Mouse (Mus musculus): ENCODE results near the gene Lmna. TPM values are rescaled to one million over a fixed set of nuclear protein-coding genes. Genes with fewer than 3 reads are reported as not detected.

Gene Lmna
- total RNA-seq, 2 experiments from 2014 or later = 48.2 to 182 TPM

- ATAC-seq (replicated peaks; ENCODE audit: low FRiP score, poor library complexity, severe bottlenecking) = no peak
Measured at GRCm38 (mm10) chr3:88482336-88482735, 27.4 kb downstream of the Lmna start.

GRCm38 (mm10) chr3:88481372-88482040, 28.2 kb downstream of the Lmna start:
- no peak for ATAC-seq (replicated peaks; ENCODE audit: low FRiP score, poor library complexity, severe bottlenecking)

GRCm38 (mm10) chr3:88480679-88481078, 29.1 kb downstream of the Lmna start:
- ATAC-seq (replicated peaks; ENCODE audit: low FRiP score, poor library complexity, severe bottlenecking) = no peak

- ATAC-seq (replicated peaks; ENCODE audit: low FRiP score, poor library complexity, severe bottlenecking) = no peak
Measured at GRCm38 (mm10) chr3:88479828-88480227, 29.9 kb downstream of the Lmna start.

- no peak for ATAC-seq (replicated peaks; ENCODE audit: low FRiP score, poor library complexity, severe bottlenecking)
Measured at GRCm38 (mm10) chr3:88479163-88479562, 30.6 kb downstream of the Lmna start.

GRCm38 (mm10) chr3:88477735-88478134, 32.0 kb downstream of the Lmna start:
- ATAC-seq (replicated peaks; ENCODE audit: low FRiP score, poor library complexity, severe bottlenecking) = peak; percentile 90

GRCm38 (mm10) chr3:88476403-88476802, 33.4 kb downstream of the Lmna start:
- ATAC-seq (replicated peaks; ENCODE audit: low FRiP score, poor library complexity, severe bottlenecking) = no peak

- ATAC-seq (replicated peaks; ENCODE audit: low FRiP score, poor library complexity, severe bottlenecking) = no peak
Measured at GRCm38 (mm10) chr3:88473571-88473970, 36.2 kb downstream of the Lmna start.

- no peak for ATAC-seq (replicated peaks; ENCODE audit: low FRiP score, poor library complexity, severe bottlenecking)
Measured at GRCm38 (mm10) chr3:88473020-88473419, 36.7 kb downstream of the Lmna start.

- no peak for ATAC-seq (replicated peaks; ENCODE audit: low FRiP score, poor library complexity, severe bottlenecking)
Measured at GRCm38 (mm10) chr3:88470943-88471479, 38.7 kb downstream of the Lmna start.

GRCm38 (mm10) chr3:88469466-88469865, 40.3 kb downstream of the Lmna start:
- no peak for ATAC-seq (replicated peaks; ENCODE audit: low FRiP score, poor library complexity, severe bottlenecking)

- ATAC-seq (replicated peaks; ENCODE audit: low FRiP score, poor library complexity, severe bottlenecking) = peak; percentile 92
Measured at GRCm38 (mm10) chr3:88467116-88467824, 42.5 kb downstream of the Lmna start.

- no peak for ATAC-seq (replicated peaks; ENCODE audit: low FRiP score, poor library complexity, severe bottlenecking)
Measured at GRCm38 (mm10) chr3:88465127-88465526, 44.6 kb downstream of the Lmna start.

GRCm38 (mm10) chr3:88464425-88464824, 45.3 kb downstream of the Lmna start:
- ATAC-seq (replicated peaks; ENCODE audit: low FRiP score, poor library complexity, severe bottlenecking) = no peak

GRCm38 (mm10) chr3:88460983-88461696, 48.6 kb downstream of the Lmna start, which contains the start of gene Sema4a:
TSS of gene Sema4a (minus strand) at chr3:88461182.
- ATAC-seq (replicated peaks; ENCODE audit: low FRiP score, poor library complexity, severe bottlenecking) = no peak

- ATAC-seq (replicated peaks; ENCODE audit: low FRiP score, poor library complexity, severe bottlenecking) = no peak
Measured at GRCm38 (mm10) chr3:88460029-88460428, 49.7 kb downstream of the Lmna start.

GRCm38 (mm10) chr3:88458778-88459219, 51.0 kb downstream of the Lmna start:
- ATAC-seq (replicated peaks; ENCODE audit: low FRiP score, poor library complexity, severe bottlenecking) = no peak

GRCm38 (mm10) chr3:88456746-88457532, 52.8 kb downstream of the Lmna start:
- no peak for ATAC-seq (replicated peaks; ENCODE audit: low FRiP score, poor library complexity, severe bottlenecking)

- no peak for ATAC-seq (replicated peaks; ENCODE audit: low FRiP score, poor library complexity, severe bottlenecking)
Measured at GRCm38 (mm10) chr3:88456313-88456712, 53.4 kb downstream of the Lmna start.
